Mouse (Mus musculus) hindbrain, embryonic 15.5 days (tissue): ENCODE results near the gene Ebf4. TPM values are rescaled to one million over a fixed set of nuclear protein-coding genes. Genes with fewer than 3 reads are reported as not detected.

Experiments used
- ATAC-seq: fragments of 200-750 bp; cut with Nextera tagmentation; 2 replicates; pipeline ENCODE4 v1.8.0; 2017; ENCODE audit warnings: low read depth, moderate number of reproducible peaks, moderate TSS enrichment; ENCODE audit not compliant: low FRiP score
- H3K27ac ChIP-seq: fragments of 300-500 bp; sonication (generic); replicated peaks from 2 replicates; pipeline ENCODE4 v1.5.1; 2015; ENCODE audit warnings: mild to moderate bottlenecking, inconsistent platforms
- H3K27me3 ChIP-seq: fragments of 300-500 bp; sonication (generic); 2 replicates; pipeline ENCODE4 v1.6.1; 2015; ENCODE audit warnings: control low read depth, inconsistent platforms
- H3K36me3 ChIP-seq: fragments of 300-500 bp; sonication (generic); 2 replicates; pipeline ENCODE4 v1.6.1; 2015; ENCODE audit warnings: control low read depth, inconsistent platforms
- H3K4me1 ChIP-seq: fragments of 300-500 bp; sonication (generic); replicated peaks from 2 replicates; pipeline ENCODE4 v1.6.1; 2015; ENCODE audit warnings: control low read depth, inconsistent platforms
- H3K4me2 ChIP-seq: fragments of 300-500 bp; sonication (generic); 2 replicates; pipeline ENCODE4 v1.6.1; 2015; ENCODE audit warnings: moderate library complexity, mild to moderate bottlenecking, inconsistent platforms
- H3K4me3 ChIP-seq: fragments of 300-500 bp; sonication (generic); 2 replicates; pipeline ENCODE4 v1.5.1; 2015; ENCODE audit warnings: mild to moderate bottlenecking, inconsistent platforms
- H3K9ac ChIP-seq: fragments of 300-500 bp; sonication (generic); 2 replicates; pipeline ENCODE4 v1.6.1; 2015; ENCODE audit warnings: inconsistent platforms
- H3K9me3 ChIP-seq: fragments of 300-500 bp; sonication (generic); 2 replicates; pipeline ENCODE4 v1.6.1; 2016; ENCODE audit warnings: control low read depth, inconsistent platforms
- WGBS: fragments of 180-500 bp; shearing (Covaris S2); methylation state at CpG from one replicate; pipeline ENCODE4 v1.1.7; 2015; 5-methylcytosine and 5-hydroxymethylcytosine counted together
- polyA plus RNA-seq: library from polyadenylated mRNA; unstranded; fragments of >200 nt; fragmentation: Nextera tagmentation; extraction: Ambion mirVana; gene quantifications from 2 replicates; pipeline ENCODE4 v1.2.1, GENCODE M21; 2015

Ebf4 gene
- polyA plus RNA-seq, 1 experiment from 2014 or later, result 7.5 TPM

GRCm38 (mm10) chr2:130297580-130297979, 2.6 kb downstream of the Ebf4 start:
- H3K27me3 ChIP-seq, result no peaks in the 10 kb centered on the region
- no peaks in the 10 kb centered on the region for H3K36me3 ChIP-seq
- H3K27ac ChIP-seq, result no peak overlapping the region
- no peak overlapping the region for H3K9ac ChIP-seq
- peaks cover 33% of the 10 kb centered on the region for H3K4me1 ChIP-seq
- WGBS, result 83% methylated on average over 9 of the region's 9 CpGs
- H3K4me3 ChIP-seq, result no peak overlapping the region
- no peaks in the 10 kb centered on the region for H3K9me3 ChIP-seq
- H3K4me2 ChIP-seq, result no peak overlapping the region
- no peak for ATAC-seq

GRCm38 (mm10) chr2:130303014-130303413, 8.0 kb downstream of the Ebf4 start:
- WGBS, result 44% methylated on average over 4 of the region's 4 CpGs

GRCm38 (mm10) chr2:130327057-130327456, 32.1 kb downstream of the Ebf4 start:
- Histone ChIP-seq H3K4me1 (no peaks in the 10 kb centered on the region), H3K9me3 (no peaks in the 10 kb centered on the region), H3K4me2 (no peak overlapping the region), H3K36me3 (no peaks in the 10 kb centered on the region), H3K9ac (no peak overlapping the region), H3K4me3 (no peak overlapping the region), H3K27me3 (no peaks in the 10 kb centered on the region), H3K27ac (no peak overlapping the region)
- no peak for ATAC-seq
- 68% methylated on average over 1 of the region's 1 CpGs for WGBS

More at GRCm38 (mm10) chr2:130303014-130303413, 8.0 kb downstream of the Ebf4 start:
- no peaks in the 10 kb centered on the region for H3K36me3 ChIP-seq
- no peaks in the 10 kb centered on the region for H3K4me1 ChIP-seq
- H3K27ac ChIP-seq, result no peak overlapping the region
- H3K27me3 ChIP-seq, result no peaks in the 10 kb centered on the region
- no peak overlapping the region for H3K9ac ChIP-seq
- no peak overlapping the region for H3K4me3 ChIP-seq
- H3K4me2 ChIP-seq, result no peak overlapping the region
- no peak for ATAC-seq
- no peaks in the 10 kb centered on the region for H3K9me3 ChIP-seq

- H3K27me3 ChIP-seq, result no peaks in the 10 kb centered on the region
- H3K4me1 ChIP-seq, result no peaks in the 10 kb centered on the region
- no peak overlapping the region for H3K4me2 ChIP-seq
- no peak for ATAC-seq
- H3K9me3 ChIP-seq, result no peaks in the 10 kb centered on the region
- WGBS, result 90% methylated on average over 2 of the region's 2 CpGs
- H3K27ac ChIP-seq, result no peak overlapping the region
- no peak overlapping the region for H3K4me3 ChIP-seq
- H3K9ac ChIP-seq, result no peak overlapping the region
- no peaks in the 10 kb centered on the region for H3K36me3 ChIP-seq
Measured at GRCm38 (mm10) chr2:130329502-130329901, 34.5 kb downstream of the Ebf4 start.

- H3K9ac ChIP-seq, result no peak overlapping the region
- no peaks in the 10 kb centered on the region for H3K36me3 ChIP-seq
- H3K4me2 ChIP-seq, result no peak overlapping the region
- H3K27ac ChIP-seq, result no peak overlapping the region
- WGBS, result 87% methylated on average over 6 of the region's 6 CpGs
- ATAC-seq, result no peak
- no peaks in the 10 kb centered on the region for H3K4me1 ChIP-seq
- H3K9me3 ChIP-seq, result no peaks in the 10 kb centered on the region
- no peak overlapping the region for H3K4me3 ChIP-seq
- no peaks in the 10 kb centered on the region for H3K27me3 ChIP-seq
Measured at GRCm38 (mm10) chr2:130335112-130335511, 40.1 kb downstream of the Ebf4 start.

GRCm38 (mm10) chr2:130340464-130341219, 45.7 kb downstream of the Ebf4 start:
- H3K36me3 ChIP-seq, result no peaks in the 10 kb centered on the region
- WGBS, result 90% methylated on average over 8 of the region's 8 CpGs
- H3K4me3 ChIP-seq, result no peak overlapping the region
- no peaks in the 10 kb centered on the region for H3K9me3 ChIP-seq
- no peak overlapping the region for H3K9ac ChIP-seq
- H3K4me1 ChIP-seq, result no peaks in the 10 kb centered on the region
- no peak overlapping the region for H3K4me2 ChIP-seq
- no peak for ATAC-seq
- no peaks in the 10 kb centered on the region for H3K27me3 ChIP-seq
- no peak overlapping the region for H3K27ac ChIP-seq

- no peak overlapping the region for H3K27ac ChIP-seq
- H3K4me1 ChIP-seq, result no peaks in the 10 kb centered on the region
- H3K4me3 ChIP-seq, result no peak overlapping the region
- ATAC-seq, result no peak
- no peak overlapping the region for H3K4me2 ChIP-seq
- H3K9ac ChIP-seq, result no peak overlapping the region
- WGBS, result 90% methylated on average over 7 of the region's 7 CpGs
- no peaks in the 10 kb centered on the region for H3K36me3 ChIP-seq
- H3K27me3 ChIP-seq, result no peaks in the 10 kb centered on the region
- H3K9me3 ChIP-seq, result no peaks in the 10 kb centered on the region
Measured at GRCm38 (mm10) chr2:130341220-130341580, 46.2 kb downstream of the Ebf4 start.

- no peak for ATAC-seq
- no peak overlapping the region for H3K4me2 ChIP-seq
- no peaks in the 10 kb centered on the region for H3K27me3 ChIP-seq
- H3K27ac ChIP-seq, result no peak overlapping the region
- peaks cover 8% of the 10 kb centered on the region for H3K4me1 ChIP-seq
- H3K9ac ChIP-seq, result no peak overlapping the region
- 95% methylated on average over 3 of the region's 3 CpGs for WGBS
- no peaks in the 10 kb centered on the region for H3K36me3 ChIP-seq
- no peak overlapping the region for H3K4me3 ChIP-seq
- H3K9me3 ChIP-seq, result no peaks in the 10 kb centered on the region
Measured at GRCm38 (mm10) chr2:130350376-130350775, 55.4 kb downstream of the Ebf4 start.

- peaks cover 8% of the 10 kb centered on the region for H3K4me1 ChIP-seq
- H3K27me3 ChIP-seq, result no peaks in the 10 kb centered on the region
- no peaks in the 10 kb centered on the region for H3K36me3 ChIP-seq
- WGBS, result 24% methylated on average over 5 of the region's 5 CpGs
- no peak overlapping the region for H3K4me2 ChIP-seq
- H3K9ac ChIP-seq, result no peak overlapping the region
- H3K9me3 ChIP-seq, result no peaks in the 10 kb centered on the region
- no peak overlapping the region for H3K27ac ChIP-seq
- peak; percentile 63; the same call in 1 of the 2 replicates for ATAC-seq
- no peak overlapping the region for H3K4me3 ChIP-seq
Measured at GRCm38 (mm10) chr2:130351758-130352339, 56.9 kb downstream of the Ebf4 start.

- WGBS, result 89% methylated on average over 8 of the region's 8 CpGs
Measured at GRCm38 (mm10) chr2:130353411-130353810, 58.4 kb downstream of the Ebf4 start.

GRCm38 (mm10) chr2:130353889-130354288, 58.9 kb downstream of the Ebf4 start:
- Histone ChIP-seq H3K9me3 (no peaks in the 10 kb centered on the region), H3K4me2 (no peak overlapping the region), H3K36me3 (no peaks in the 10 kb centered on the region), H3K9ac (no peak overlapping the region), H3K27me3 (0 out of 2 replicates have a peak, but pooled peaks cover under 1% of the 10 kb centered on the region), H3K27ac (no peak overlapping the region), H3K4me1 (peaks cover 8% of the 10 kb centered on the region), H3K4me3 (no peak overlapping the region)
- no peak for ATAC-seq
- 68% methylated on average over 3 of the region's 3 CpGs for WGBS

More at GRCm38 (mm10) chr2:130353411-130353810, 58.4 kb downstream of the Ebf4 start:
- ATAC-seq, result no peak
- H3K9ac ChIP-seq, result no peak overlapping the region
- no peak overlapping the region for H3K4me3 ChIP-seq
- no peaks in the 10 kb centered on the region for H3K9me3 ChIP-seq
- no peak overlapping the region for H3K4me2 ChIP-seq
- H3K27ac ChIP-seq, result no peak overlapping the region
- H3K4me1 ChIP-seq, result peaks cover 8% of the 10 kb centered on the region
- no peaks in the 10 kb centered on the region for H3K36me3 ChIP-seq
- H3K27me3 ChIP-seq, result no peaks in the 10 kb centered on the region

- 88% methylated on average over 5 of the region's 5 CpGs for whole genome bisulfite sequencing
- Histone ChIP-seq H3K36me3 (no peaks in the 10 kb centered on the region), H3K9ac (no peak overlapping the region), H3K4me2 (no peak overlapping the region), H3K27me3 (peaks cover 35% of the 10 kb centered on the region), H3K4me1 (peaks cover 6% of the 10 kb centered on the region), H3K27ac (no peak overlapping the region), H3K4me3 (no peak overlapping the region), H3K9me3 (no peaks in the 10 kb centered on the region)
- no peak for ATAC-seq
Measured at GRCm38 (mm10) chr2:130357551-130357950, 62.6 kb downstream of the Ebf4 start.
